Mouse (Mus musculus): Measurements from ENCODE around the gene Dus2. TPM values are rescaled to one million over a fixed set of nuclear protein-coding genes. Genes with fewer than 3 reads are reported as not detected.

The Dus2 gene
- total RNA-seq, 1 experiment: 17.4 TPM

GRCm38 (mm10) chr8:106054190-106054811 is 63.2 kb downstream of the Dus2 start:
- Histone ChIP-seq H3K4me1 (ENCODE audit: control insufficient read depth in 2 of 2, insufficient read depth in 2 of 2, low read length in 2 of 2, poor library complexity in 1 of 2) (peaks cover 11 to 14% of the 10 kb centered on the region in 2 experiments), H3K4me3 (ENCODE audit: insufficient read depth in 1 of 2, low read depth in 1 of 2, low read length in 2 of 2, poor library complexity in 1 of 2, severe bottlenecking in 1 of 2) (peak overlapping the region in 1 of 2 experiments; percentile 5; a peak in 1 of 4 replicates), H3K27ac (ENCODE audit: insufficient read depth, low read depth, low read length, poor library complexity, severe bottlenecking) (peak overlapping the region; percentile 20), H3K36me3 (ENCODE audit: control insufficient read depth, insufficient read depth, low read length, poor library complexity, severe bottlenecking) (peaks cover 14% of the 10 kb centered on the region), H3K9ac (ENCODE audit: insufficient read depth, low read depth, low read length, poor library complexity, severe bottlenecking) (no peak overlapping the region), H3K9me3 (ENCODE audit: control insufficient read depth, insufficient read depth, low read depth, low read length) (no peaks in the 10 kb centered on the region)
- in situ Hi-C loops (cut with MboI; ENCODE audit: low sequenced_read_pairs in 2 of 2, unreplicated experiment in 2 of 2): no loop called here
- TF ChIP-seq ZC3H11A (IDR thresholded peaks at IDR 0.05; ENCODE audit: borderline replicate concordance, low read depth, low read length) (no peak), ZNF384 (IDR thresholded peaks at IDR 0.05; ENCODE audit: low read depth, low read length) (no peak), MAFK (IDR thresholded peaks at IDR 0.05; ENCODE audit: insufficient read depth, low read depth, low read length) (no peak), HCFC1 (IDR thresholded peaks at IDR 0.05; ENCODE audit: borderline replicate concordance, insufficient read depth, low read length) (no peak), CHD2 (IDR thresholded peaks at IDR 0.05; ENCODE audit: low read depth, low read length) (no peak)
- DNase-seq (ENCODE audit: low read depth, low spot score): no peak

GRCm38 (mm10) chr8:106055038-106055437 is 63.9 kb downstream of the Dus2 start:
- in situ Hi-C loops (cut with MboI; ENCODE audit: low sequenced_read_pairs in 2 of 2, unreplicated experiment in 2 of 2): no loop called here
- Histone ChIP-seq H3K36me3 (ENCODE audit: control insufficient read depth, insufficient read depth, low read length, poor library complexity, severe bottlenecking) (peaks cover 14% of the 10 kb centered on the region), H3K27ac (ENCODE audit: insufficient read depth, low read depth, low read length, poor library complexity, severe bottlenecking) (peak overlapping the region; percentile 20), H3K4me1 (ENCODE audit: control insufficient read depth in 2 of 2, insufficient read depth in 2 of 2, low read length in 2 of 2, poor library complexity in 1 of 2) (peaks cover 11 to 14% of the 10 kb centered on the region in 2 experiments), H3K4me3 (ENCODE audit: insufficient read depth in 1 of 2, low read depth in 1 of 2, low read length in 2 of 2, poor library complexity in 1 of 2, severe bottlenecking in 1 of 2) (no peak overlapping the region), H3K9ac (ENCODE audit: insufficient read depth, low read depth, low read length, poor library complexity, severe bottlenecking) (no peak overlapping the region), H3K9me3 (ENCODE audit: control insufficient read depth, insufficient read depth, low read depth, low read length) (no peaks in the 10 kb centered on the region)
- no peak for TF ChIP-seq CHD2 (IDR thresholded peaks at IDR 0.05; ENCODE audit: low read depth, low read length)
- 0 out of 2 replicates have a peak, but pooled peaks have one; percentile 19 for TF ChIP-seq ZNF384 (IDR thresholded peaks at IDR 0.05; ENCODE audit: low read depth, low read length)
- no peak for DNase-seq (ENCODE audit: low read depth, low spot score)

DNA sequence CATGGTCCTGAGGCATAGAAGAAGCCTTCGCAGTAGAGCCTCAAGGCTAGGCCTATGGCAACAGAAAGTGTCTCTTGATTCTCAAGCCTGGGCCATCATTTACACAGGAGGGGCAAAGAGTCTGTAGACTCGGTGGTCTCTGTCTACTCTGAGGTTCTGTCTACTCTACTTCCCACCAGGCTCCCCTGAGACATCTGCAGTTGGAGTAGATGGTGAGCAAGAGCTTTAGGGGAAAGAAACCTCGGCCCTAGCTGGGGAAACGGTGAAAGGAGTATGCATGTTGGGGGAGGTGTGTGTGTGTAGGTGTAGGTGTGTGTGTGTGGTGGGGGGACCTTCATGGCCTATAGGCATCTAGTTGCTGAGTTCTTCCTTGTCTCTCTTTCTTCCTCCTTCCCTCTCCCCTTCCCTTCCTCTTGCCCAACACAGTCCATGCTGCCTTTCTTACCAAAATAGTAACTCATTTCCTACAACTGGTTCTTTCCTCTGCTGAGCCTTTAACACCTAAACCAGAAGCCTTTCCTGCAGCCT is 65.4 kb downstream of the Dus2 start:
- peaks cover 11 to 14% of the 10 kb centered on the region in 2 experiments for H3K4me1 ChIP-seq (ENCODE audit: control insufficient read depth in 2 of 2, insufficient read depth in 2 of 2, low read length in 2 of 2, poor library complexity in 1 of 2)
- H3K36me3 ChIP-seq (ENCODE audit: control insufficient read depth, insufficient read depth, low read length, poor library complexity, severe bottlenecking): peaks cover 11% of the 10 kb centered on the region
- H3K4me3 ChIP-seq (ENCODE audit: insufficient read depth in 1 of 2, low read depth in 1 of 2, low read length in 2 of 2, poor library complexity in 1 of 2, severe bottlenecking in 1 of 2): no peak overlapping the region
- no peak overlapping the region for H3K27ac ChIP-seq (ENCODE audit: insufficient read depth, low read depth, low read length, poor library complexity, severe bottlenecking)
- no peaks in the 10 kb centered on the region for H3K9me3 ChIP-seq (ENCODE audit: control insufficient read depth, insufficient read depth, low read depth, low read length)
- in situ Hi-C loops (cut with MboI; ENCODE audit: low sequenced_read_pairs in 2 of 2, unreplicated experiment in 2 of 2): no loop called here
- no peak for TF ChIP-seq ZNF384 (IDR thresholded peaks at IDR 0.05; ENCODE audit: low read depth, low read length)
- TF ChIP-seq CHD2 (IDR thresholded peaks at IDR 0.05; ENCODE audit: low read depth, low read length): no peak
- no peak for TF ChIP-seq ZC3H11A (IDR thresholded peaks at IDR 0.05; ENCODE audit: borderline replicate concordance, low read depth, low read length)
- no peak for TF ChIP-seq HCFC1 (IDR thresholded peaks at IDR 0.05; ENCODE audit: borderline replicate concordance, insufficient read depth, low read length)
- no peak for TF ChIP-seq MAFK (IDR thresholded peaks at IDR 0.05; ENCODE audit: insufficient read depth, low read depth, low read length)
- H3K9ac ChIP-seq (ENCODE audit: insufficient read depth, low read depth, low read length, poor library complexity, severe bottlenecking): no peak overlapping the region
- no peak for DNase-seq (ENCODE audit: low read depth, low spot score)

GRCm38 (mm10) chr8:106058731-106059612 is 67.8 kb downstream of the Dus2 start, which contains the start of gene Nfatc3:
Nfatc3 (plus strand) TSS chr8:106058840.
- in situ Hi-C loops (cut with MboI; ENCODE audit: low sequenced_read_pairs in 2 of 2, unreplicated experiment in 2 of 2): no loop called here
- Histone ChIP-seq H3K4me1 (ENCODE audit: control insufficient read depth in 2 of 2, insufficient read depth in 2 of 2, low read length in 2 of 2, poor library complexity in 1 of 2) (peaks cover 9 to 13% of the 10 kb centered on the region in 2 experiments), H3K4me3 (ENCODE audit: insufficient read depth in 1 of 2, low read depth in 1 of 2, low read length in 2 of 2, poor library complexity in 1 of 2, severe bottlenecking in 1 of 2) (peak within 1 kb of the TSS; percentile 89 to 93)

More at GRCm38 (mm10) chr8:106058731-106059612, 67.8 kb downstream of the Dus2 start, which contains the start of gene Nfatc3:
- peak within 1 kb of the TSS; percentile 85 for H3K9ac ChIP-seq (ENCODE audit: insufficient read depth, low read depth, low read length, poor library complexity, severe bottlenecking)
- TF ChIP-seq MAFK (IDR thresholded peaks at IDR 0.05; ENCODE audit: insufficient read depth, low read depth, low read length) (no peak), ZC3H11A (IDR thresholded peaks at IDR 0.05; ENCODE audit: borderline replicate concordance, low read depth, low read length) (no peak), ZNF384 (IDR thresholded peaks at IDR 0.05; ENCODE audit: low read depth, low read length) (no peak), HCFC1 (IDR thresholded peaks at IDR 0.05; ENCODE audit: borderline replicate concordance, insufficient read depth, low read length) (peak; percentile 87), CHD2 (IDR thresholded peaks at IDR 0.05; ENCODE audit: low read depth, low read length) (peak; percentile 95)
- DNase-seq (ENCODE audit: low read depth, low spot score): peak; percentile 88
- H3K9me3 ChIP-seq (ENCODE audit: control insufficient read depth, insufficient read depth, low read depth, low read length): no peaks in the 10 kb centered on the region
- H3K36me3 ChIP-seq (ENCODE audit: control insufficient read depth, insufficient read depth, low read length, poor library complexity, severe bottlenecking): no peaks in the 10 kb centered on the region
- H3K27ac ChIP-seq (ENCODE audit: insufficient read depth, low read depth, low read length, poor library complexity, severe bottlenecking): peak within 1 kb of the TSS; percentile 74
